10 mouse cellular contexts compared by ENCODE assay signal in the genomic region with DNA sequence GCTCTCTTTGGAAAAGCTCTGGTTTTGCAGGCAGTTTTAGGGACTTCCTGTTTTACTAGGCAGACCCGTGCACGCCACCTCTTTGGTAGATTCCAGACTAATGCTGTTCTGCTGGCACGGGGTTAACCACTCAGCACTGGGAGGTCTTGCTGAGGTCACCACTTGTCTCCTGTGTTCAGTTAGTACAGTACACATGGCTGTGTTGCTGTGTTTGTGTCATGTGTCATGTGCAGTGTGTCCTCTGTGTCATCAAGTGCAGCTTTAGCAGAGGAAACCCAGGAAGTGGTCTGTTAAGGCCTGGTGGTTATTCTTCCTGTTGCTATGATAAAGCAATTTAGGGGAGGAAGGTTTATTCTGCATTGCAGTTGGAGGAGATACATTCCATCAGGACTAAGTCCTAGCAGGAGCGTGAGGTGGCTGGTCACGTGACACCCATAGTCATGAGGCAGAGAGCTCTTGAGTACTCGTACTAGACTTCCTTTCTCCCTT. TPM values are rescaled to one million over a fixed set of nuclear protein-coding genes. Genes with fewer than 3 reads are reported as not detected.
DNase-seq lines count a peak whose midpoint lies in the region; ATAC-seq and TF ChIP-seq lines count a peak whose summit lies in the region.
"Had no signal": no experiment of that assay in that cellular context is flagged by ENCODE, and none has a peak within 500 bp of the region (broad histone marks: within the 10 kb centered on the region; RNA-seq: fewer than 3 reads in every experiment).

No protein-coding gene starts in this region.

- peak overlapping the region; percentile 72 for H3K27ac ChIP-seq in MEL (ENCODE audit: control insufficient read depth, low read depth, low read length)
- H3K27ac ChIP-seq in liver, embryonic 13.5 days: peak overlapping the region; percentile 19
- H3K27ac ChIP-seq in midbrain, embryonic 13.5 days: no peak overlapping the region
- H3K27ac ChIP-seq in midbrain, embryonic 11.5 days (ENCODE audit: low read depth, low read length): no peak overlapping the region
- H3K27ac ChIP-seq: limb, embryonic 15.5 days had no signal

- TF ChIP-seq CTCF in MEL (IDR thresholded peaks at IDR 0.05 in 2 of 3, conservative IDR thresholded peaks at IDR 0.05 in 1 of 3; ENCODE audit: control insufficient read depth in 1 of 3, insufficient read depth in 1 of 3, low read depth in 2 of 3, low read length in 3 of 3, poor library complexity in 1 of 3, severe bottlenecking in 1 of 3): no peak

- TF ChIP-seq RAD21 in MEL (IDR thresholded peaks at IDR 0.05; ENCODE audit: low read depth, low read length): no peak

- TF ChIP-seq EP300 in MEL (IDR thresholded peaks at IDR 0.05; ENCODE audit: low read depth in 1 of 2, low read length in 2 of 2): no peak

- H3K4me2 ChIP-seq in liver, embryonic 13.5 days: no peak overlapping the region
- no peak overlapping the region for H3K4me2 ChIP-seq in midbrain, embryonic 13.5 days (replicated peaks)
- H3K4me2 ChIP-seq in midbrain, embryonic 11.5 days: no peak overlapping the region
- H3K4me2 ChIP-seq: limb, embryonic 15.5 days had no signal

- H3K9me3 ChIP-seq in MEL (replicated peaks; ENCODE audit: insufficient read depth, low read length): no peaks in the 10 kb centered on the region
- H3K9me3 ChIP-seq in liver, embryonic 13.5 days (replicated peaks): no peaks in the 10 kb centered on the region
- H3K9me3 ChIP-seq in midbrain, embryonic 13.5 days: no peaks in the 10 kb centered on the region
- H3K9me3 ChIP-seq in midbrain, embryonic 11.5 days (ENCODE audit: control insufficient read depth, low read length): no peaks in the 10 kb centered on the region
- H3K9me3 ChIP-seq: limb, embryonic 15.5 days had no signal

- peak; percentile 80 for DNase-seq in CD4-positive helper T cell, adult 2 months (ENCODE audit: low read depth, low spot score)
- peak; percentile 77 for DNase-seq in MEL (ENCODE audit: low read depth, low spot score)
- no peak for DNase-seq in liver, embryonic 13.5 days
- DNase-seq in naive thymus-derived CD4-positive, alpha-beta T cell, adult 2 months (ENCODE audit: low read depth): peak; percentile 81
- no peak for DNase-seq in kidney, postnatal 25 days
- no peak for DNase-seq in midbrain, embryonic 11.5 days (ENCODE audit: low spot score, missing footprints)
- DNase-seq: embryo, embryonic 11 days; kidney, adult 8-10 months had no signal

- peaks cover 4 to 21% of the 10 kb centered on the region in 2 experiments for H3K4me1 ChIP-seq in MEL (ENCODE audit: control insufficient read depth in 1 of 2, insufficient read depth in 2 of 2, low read length in 2 of 2)
- peaks cover 31% of the 10 kb centered on the region for H3K4me1 ChIP-seq in liver, embryonic 13.5 days (replicated peaks)
- no peaks in the 10 kb centered on the region for H3K4me1 ChIP-seq in midbrain, embryonic 13.5 days (replicated peaks)
- no peaks in the 10 kb centered on the region for H3K4me1 ChIP-seq in midbrain, embryonic 11.5 days (ENCODE audit: control insufficient read depth, insufficient read depth, low read length)
- H3K4me1 ChIP-seq: limb, embryonic 15.5 days had no signal

- peak; percentile 24 to 51; a peak in 2 of 4 replicates for TF ChIP-seq POLR2A in MEL (IDR thresholded peaks at IDR 0.05; ENCODE audit: control insufficient read depth in 1 of 2, insufficient read depth in 1 of 2, low read depth in 1 of 2, low read length in 2 of 2, poor library complexity in 1 of 2)

- WGBS in liver, embryonic 13.5 days (ENCODE audit: insufficient replicate concordance): 23% methylated on average over 6 of the region's 6 CpGs
- WGBS in midbrain, embryonic 13.5 days: 85% methylated on average over 6 of the region's 6 CpGs
- WGBS in midbrain, embryonic 11.5 days: 85% methylated on average over 6 of the region's 6 CpGs

- no peak overlapping the region for H3K4me3 ChIP-seq in MEL (ENCODE audit: control insufficient read depth in 1 of 2, insufficient read depth in 1 of 2, low read depth in 2 of 2, low read length in 2 of 2)
- no peak overlapping the region for H3K4me3 ChIP-seq in liver, embryonic 13.5 days (replicated peaks)
- no peak overlapping the region for H3K4me3 ChIP-seq in midbrain, embryonic 13.5 days (replicated peaks)
- H3K4me3 ChIP-seq in midbrain, embryonic 11.5 days (ENCODE audit: low read depth, low read length): no peak overlapping the region
- H3K4me3 ChIP-seq: limb, embryonic 15.5 days had no signal

- no peaks in the 10 kb centered on the region for H3K27me3 ChIP-seq in MEL (ENCODE audit: control insufficient read depth in 1 of 2, insufficient read depth in 2 of 2, low read length in 2 of 2)
- H3K27me3 ChIP-seq in liver, embryonic 13.5 days: no peaks in the 10 kb centered on the region
- H3K27me3 ChIP-seq in midbrain, embryonic 13.5 days: no peaks in the 10 kb centered on the region
- no peaks in the 10 kb centered on the region for H3K27me3 ChIP-seq in midbrain, embryonic 11.5 days (ENCODE audit: control insufficient read depth, insufficient read depth, low read length)
- H3K27me3 ChIP-seq: limb, embryonic 15.5 days had no signal

- ATAC-seq in liver, embryonic 13.5 days (ENCODE audit: low read depth): peak; percentile 37
- no peak for ATAC-seq in midbrain, embryonic 13.5 days
- no peak for ATAC-seq in midbrain, embryonic 11.5 days (ENCODE audit: low FRiP score)

- no peaks in the 10 kb centered on the region for H3K79me2 ChIP-seq in MEL (ENCODE audit: control insufficient read depth, insufficient read depth, low read length, poor library complexity)

- H3K36me3 ChIP-seq in MEL (ENCODE audit: control insufficient read depth in 1 of 2, insufficient read depth in 2 of 2, low read length in 2 of 2): peaks cover 0 to 15% of the 10 kb centered on the region in 2 experiments; a peak in 2 of 4 replicates
- peaks cover 3% of the 10 kb centered on the region for H3K36me3 ChIP-seq in liver, embryonic 13.5 days
- H3K36me3 ChIP-seq in midbrain, embryonic 13.5 days: peaks cover 13% of the 10 kb centered on the region
- H3K36me3 ChIP-seq in midbrain, embryonic 11.5 days (ENCODE audit: control insufficient read depth, insufficient read depth, low read length): no peaks in the 10 kb centered on the region

- H3K9ac ChIP-seq in MEL (ENCODE audit: control insufficient read depth, low read depth, low read length, poor library complexity, severe bottlenecking): peak overlapping the region; percentile 27; the same call in 1 of the 2 replicates
- no peak overlapping the region for H3K9ac ChIP-seq in liver, embryonic 13.5 days
- H3K9ac ChIP-seq in midbrain, embryonic 13.5 days (replicated peaks): no peak overlapping the region
- no peak overlapping the region for H3K9ac ChIP-seq in midbrain, embryonic 11.5 days (ENCODE audit: low read length)
- H3K9ac ChIP-seq: limb, embryonic 15.5 days had no signal

TF ChIP-seq in MEL, 35 proteins besides CTCF, POLR2A, EP300 and RAD21 (continues in another document):
- TF ChIP-seq ZC3H11A (IDR thresholded peaks at IDR 0.05; ENCODE audit: low read depth, low read length) (no peak), BHLHE40 (IDR thresholded peaks at IDR 0.05; ENCODE audit: borderline replicate concordance, low read depth, low read length) (peak; percentile 62; the same call in 1 of the 2 replicates), ZMIZ1 (IDR thresholded peaks at IDR 0.05; ENCODE audit: low read depth, low read length) (no peak), MAX (IDR thresholded peaks at IDR 0.05; ENCODE audit: low read length) (peak; percentile 78), HCFC1 (IDR thresholded peaks at IDR 0.05; ENCODE audit: low read depth, low read length) (no peak), CHD1 (IDR thresholded peaks at IDR 0.05; ENCODE audit: low read depth, low read length) (no peak), MAZ (IDR thresholded peaks at IDR 0.05; ENCODE audit: low read depth, low read length) (no peak), TBP (IDR thresholded peaks at IDR 0.05; ENCODE audit: low read depth, low read length) (0 out of 2 replicates have a peak, but pooled peaks have one; percentile 34), POLR2AphosphoS5 (IDR thresholded peaks at IDR 0.05; ENCODE audit: borderline replicate concordance, low read depth, low read length) (no peak), MAFK (IDR thresholded peaks at IDR 0.05; ENCODE audit: borderline replicate concordance, low read depth, low read length) (no peak)

RNA-seq across cellular contexts. Expression of gene Tspyl3, which starts 10.4 kb away (rescaled TPM):
- total RNA-seq in MEL (2012; rRNA removed): 4.0 and 4.3 TPM in 2 replicates
- polyA plus RNA-seq in MEL (2012; ENCODE audit: insufficient read depth in 1 of 2, insufficient read length in 2 of 2, low read depth in 1 of 2, low replicate concordance in 2 of 2, missing spikeins in 1 of 2): 10 to 100 TPM in 1 of 2 experiments, 1 to 10 TPM in 1; 9.8 to 47.3 TPM
- 3.0 and 3.1 TPM in 2 replicates for polyA plus RNA-seq in liver, embryonic 13.5 days (2015; fragmentation: Nextera tagmentation; extraction: Ambion mirVana)
- 22.3 and 23.5 TPM in 2 replicates for polyA plus RNA-seq in midbrain, embryonic 13.5 days (2015; fragmentation: Nextera tagmentation; extraction: Ambion mirVana)
- polyA plus RNA-seq in midbrain, embryonic 11.5 days (2014; fragmentation: Nextera tagmentation; extraction: Ambion mirVana): 6.2 and 6.6 TPM in 2 replicates

RNA-seq across cellular contexts. Expression of gene Plagl2, which starts 26.4 kb away (rescaled TPM):
- 5.9 and 6.0 TPM in 2 replicates for total RNA-seq in MEL (2012; rRNA removed)
- 10 to 100 TPM in 1 of 2 experiments, not detected in 1; 34.4 TPM for polyA plus RNA-seq in MEL (2012; ENCODE audit: insufficient read depth in 1 of 2, insufficient read length in 2 of 2, low read depth in 1 of 2, low replicate concordance in 2 of 2, missing spikeins in 1 of 2)
- 13.6 and 19.5 TPM in 2 replicates for polyA plus RNA-seq in liver, embryonic 13.5 days (2015; fragmentation: Nextera tagmentation; extraction: Ambion mirVana)
- 10.1 and 10.8 TPM in 2 replicates for polyA plus RNA-seq in midbrain, embryonic 13.5 days (2015; fragmentation: Nextera tagmentation; extraction: Ambion mirVana)
- polyA plus RNA-seq in midbrain, embryonic 11.5 days (2014; fragmentation: Nextera tagmentation; extraction: Ambion mirVana): 31.5 and 35.3 TPM in 2 replicates

RNA-seq across cellular contexts. Expression of gene Pofut1, which starts 26.5 kb away (rescaled TPM):
- total RNA-seq in MEL (2012; rRNA removed): 20.2 and 20.5 TPM in 2 replicates
- polyA plus RNA-seq in MEL (2012; ENCODE audit: insufficient read depth in 1 of 2, insufficient read length in 2 of 2, low read depth in 1 of 2, low replicate concordance in 2 of 2, missing spikeins in 1 of 2): 10 to 100 TPM in 1 of 2 experiments, not detected in 1; 28.7 TPM
- polyA plus RNA-seq in liver, embryonic 13.5 days (2015; fragmentation: Nextera tagmentation; extraction: Ambion mirVana): 3.3 and 3.5 TPM in 2 replicates
- 5.4 and 5.7 TPM in 2 replicates for polyA plus RNA-seq in midbrain, embryonic 13.5 days (2015; fragmentation: Nextera tagmentation; extraction: Ambion mirVana)
- polyA plus RNA-seq in midbrain, embryonic 11.5 days (2014; fragmentation: Nextera tagmentation; extraction: Ambion mirVana): 6.4 and 7.2 TPM in 2 replicates

RNA-seq across cellular contexts. Expression of gene Tm9sf4, which starts 53.7 kb away (rescaled TPM):
- total RNA-seq in MEL (2012; rRNA removed): 16.1 and 16.8 TPM in 2 replicates
- polyA plus RNA-seq in MEL (2012; ENCODE audit: insufficient read depth in 1 of 2, insufficient read length in 2 of 2, low read depth in 1 of 2, low replicate concordance in 2 of 2, missing spikeins in 1 of 2): 100 to 1,000 TPM in 1 of 2 experiments, 10 to 100 TPM in 1; 29.8 to 269 TPM
- polyA plus RNA-seq in liver, embryonic 13.5 days (2015; fragmentation: Nextera tagmentation; extraction: Ambion mirVana): 29.3 and 35.6 TPM in 2 replicates
- polyA plus RNA-seq in midbrain, embryonic 13.5 days (2015; fragmentation: Nextera tagmentation; extraction: Ambion mirVana): 78.6 and 80.0 TPM in 2 replicates
- 80.9 and 85.9 TPM in 2 replicates for polyA plus RNA-seq in midbrain, embryonic 11.5 days (2014; fragmentation: Nextera tagmentation; extraction: Ambion mirVana)

Comparison
In these comparisons a context has a peak if more than half of its experiments do, and no peak if none do; other contexts are left out.
1. DNase-seq: peak in CD4-positive helper T cell, adult 2 months (single experiment), MEL (single experiment) and naive thymus-derived CD4-positive, alpha-beta T cell, adult 2 months (single experiment); none in liver, embryonic 13.5 days (single experiment), kidney, postnatal 25 days (0 of 2) and midbrain, embryonic 11.5 days (single experiment).
2. H3K27ac ChIP-seq: peak in MEL (single experiment) and liver, embryonic 13.5 days (single experiment); none in midbrain, embryonic 13.5 days (single experiment) and midbrain, embryonic 11.5 days (single experiment).